Mouse (Mus musculus): ENCODE data around the gene Sbno2. TPM values are rescaled to one million over a fixed set of nuclear protein-coding genes. Genes with fewer than 3 reads are reported as not detected.

The Sbno2 gene
- polyA plus RNA-seq, 1 experiment from 2014 or later: 8.7 TPM

DNA sequence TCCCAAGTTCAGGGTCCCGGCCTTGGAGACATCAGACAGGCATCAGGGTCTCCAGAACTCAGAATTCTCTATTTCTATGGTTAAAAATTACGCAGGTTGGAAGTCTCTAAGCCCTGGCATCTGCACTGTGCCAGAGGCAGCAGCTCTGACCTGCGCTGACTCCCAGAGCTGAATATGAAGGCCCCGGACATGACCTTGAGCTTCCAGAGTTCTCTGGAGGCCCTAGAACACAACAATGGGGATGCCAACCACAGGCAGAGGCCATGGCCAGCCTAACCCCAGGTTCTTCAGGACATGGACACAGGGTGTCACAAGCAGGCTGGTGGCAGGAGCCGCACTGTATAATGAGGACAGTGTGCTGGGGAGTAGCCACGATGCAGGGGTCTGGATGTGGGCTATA lies 11.3 kb downstream of the Sbno2 start:
- H3K4me3 ChIP-seq (ENCODE audit: low read depth, low read length): no peak overlapping the region
- H3K9me3 ChIP-seq (ENCODE audit: low read length): no peaks in the 10 kb centered on the region
- peaks cover 4% of the 10 kb centered on the region; the same call in 1 of the 2 replicates for H3K36me3 ChIP-seq (replicated peaks; ENCODE audit: insufficient read depth, low read length)
- H3K4me1 ChIP-seq (ENCODE audit: insufficient read depth): peaks cover 52% of the 10 kb centered on the region
- H3K4me2 ChIP-seq (ENCODE audit: low read depth, low read length): no peak overlapping the region
- ATAC-seq: peak; percentile 38; the same call in 1 of the 2 replicates
- TF ChIP-seq CTCF (IDR thresholded peaks at IDR 0.05; ENCODE audit: low read depth): no peak
- TF ChIP-seq EP300 (IDR thresholded peaks at IDR 0.05; ENCODE audit: low read depth): no peak
- 91% methylated on average over 6 of the region's 6 CpGs for WGBS (ENCODE audit: insufficient replicate concordance)
- DNase-seq: no peak
- no peaks in the 10 kb centered on the region for H3K27me3 ChIP-seq (ENCODE audit: insufficient read depth, low read length)
- H3K9ac ChIP-seq (replicated peaks): peak overlapping the region; percentile 16; the same call in 1 of the 2 replicates
- H3K27ac ChIP-seq (ENCODE audit: low read depth): no peak overlapping the region

DNA sequence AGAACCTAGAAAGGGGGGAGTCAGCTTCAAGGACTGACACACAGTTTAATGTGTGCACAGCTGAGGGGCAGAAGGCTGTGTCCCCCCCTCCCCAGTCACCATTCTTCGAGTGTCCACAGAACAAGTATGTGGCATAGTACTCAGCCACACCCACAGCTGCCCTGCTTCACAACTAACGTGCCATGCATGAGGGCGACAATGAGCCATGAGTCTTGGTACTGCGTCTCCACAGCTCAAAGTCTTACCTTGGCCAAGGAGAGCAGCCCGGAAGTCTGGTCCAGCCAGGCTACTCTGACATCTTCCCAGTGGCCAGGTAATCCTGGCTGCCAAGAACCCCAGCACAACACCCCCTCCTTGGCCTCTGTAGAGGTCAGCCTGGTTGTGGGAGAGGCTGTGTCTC lies 12.7 kb downstream of the Sbno2 start:
- H3K9me3 ChIP-seq (ENCODE audit: low read length): no peaks in the 10 kb centered on the region
- DNase-seq (no peak), ATAC-seq (no peak)
- no peak overlapping the region for H3K27ac ChIP-seq (ENCODE audit: low read depth)
- no peak overlapping the region for H3K9ac ChIP-seq (replicated peaks)
- peaks cover 41% of the 10 kb centered on the region for H3K4me1 ChIP-seq (ENCODE audit: insufficient read depth)
- peaks cover 4% of the 10 kb centered on the region; the same call in 1 of the 2 replicates for H3K36me3 ChIP-seq (replicated peaks; ENCODE audit: insufficient read depth, low read length)
- H3K4me2 ChIP-seq (ENCODE audit: low read depth, low read length): no peak overlapping the region
- no peaks in the 10 kb centered on the region for H3K27me3 ChIP-seq (ENCODE audit: insufficient read depth, low read length)
- WGBS (ENCODE audit: insufficient replicate concordance): 77% methylated on average over 5 of the region's 5 CpGs
- TF ChIP-seq EP300 (IDR thresholded peaks at IDR 0.05; ENCODE audit: low read depth) (no peak), CTCF (IDR thresholded peaks at IDR 0.05; ENCODE audit: low read depth) (no peak)
- H3K4me3 ChIP-seq (ENCODE audit: low read depth, low read length): no peak overlapping the region

DNA sequence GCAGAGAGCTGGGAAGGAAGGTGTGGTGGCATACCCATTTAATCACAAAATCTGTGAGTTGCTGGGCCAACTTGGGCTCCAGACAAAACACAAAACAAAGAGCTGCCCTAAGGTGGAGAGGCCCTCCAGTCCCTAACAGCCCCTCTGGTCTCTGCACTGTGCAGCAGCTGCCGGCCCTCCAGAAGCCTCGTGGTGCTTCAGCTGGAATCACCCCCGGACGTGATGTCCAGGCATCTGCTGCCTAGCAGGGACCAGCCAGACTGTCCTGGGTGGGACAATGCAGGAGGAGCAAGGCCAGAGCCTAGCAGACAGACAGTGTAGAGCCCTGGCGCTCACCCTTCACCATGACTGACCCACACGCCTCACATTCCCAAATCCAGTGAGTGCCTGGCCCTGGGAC lies 13.8 kb downstream of the Sbno2 start:
- no peak for ATAC-seq

DNA sequence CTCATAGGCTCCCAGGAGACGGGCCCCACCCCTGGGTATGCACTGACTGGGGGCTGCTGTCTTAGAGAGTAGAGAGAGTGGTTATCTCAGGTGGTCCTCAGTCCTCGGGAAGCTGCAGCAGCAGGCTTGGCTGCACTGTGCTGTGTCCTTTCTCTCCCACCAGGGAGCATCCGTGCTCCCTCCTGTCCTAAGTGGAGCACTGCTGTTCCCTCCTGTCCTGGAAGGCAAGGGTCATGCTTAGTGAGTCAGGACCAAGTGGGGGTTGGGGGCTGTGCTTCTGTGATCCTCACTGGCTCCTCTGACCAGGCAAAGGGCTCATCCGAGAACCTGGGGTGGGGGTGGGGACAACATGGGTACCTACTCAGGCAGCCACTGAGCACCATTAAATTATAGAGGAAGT lies 16.2 kb downstream of the Sbno2 start:
- H3K4me1 ChIP-seq (ENCODE audit: insufficient read depth): peaks cover 23% of the 10 kb centered on the region
- no peak overlapping the region for H3K27ac ChIP-seq (ENCODE audit: low read depth)
- no peaks in the 10 kb centered on the region for H3K27me3 ChIP-seq (ENCODE audit: insufficient read depth, low read length)
- H3K9ac ChIP-seq (replicated peaks): no peak overlapping the region
- ATAC-seq: peak; percentile 40; the same call in 1 of the 2 replicates
- DNase-seq: no peak
- no peak overlapping the region for H3K4me3 ChIP-seq (ENCODE audit: low read depth, low read length)
- TF ChIP-seq CTCF (IDR thresholded peaks at IDR 0.05; ENCODE audit: low read depth): peak; percentile 49
- no peak for TF ChIP-seq EP300 (IDR thresholded peaks at IDR 0.05; ENCODE audit: low read depth)
- peaks cover 18% of the 10 kb centered on the region for H3K36me3 ChIP-seq (replicated peaks; ENCODE audit: insufficient read depth, low read length)
- H3K9me3 ChIP-seq (ENCODE audit: low read length): no peaks in the 10 kb centered on the region
- H3K4me2 ChIP-seq (ENCODE audit: low read depth, low read length): no peak overlapping the region
- WGBS (ENCODE audit: insufficient replicate concordance): 61% methylated on average over 4 of the region's 4 CpGs

More for the DNA sequence above, 13.8 kb downstream of the Sbno2 start:
- H3K9ac ChIP-seq (replicated peaks): no peak overlapping the region
- H3K36me3 ChIP-seq (replicated peaks; ENCODE audit: insufficient read depth, low read length): peaks cover 3% of the 10 kb centered on the region; the same call in 1 of the 2 replicates
- H3K9me3 ChIP-seq (ENCODE audit: low read length): no peaks in the 10 kb centered on the region
- no peaks in the 10 kb centered on the region for H3K27me3 ChIP-seq (ENCODE audit: insufficient read depth, low read length)
- H3K4me1 ChIP-seq (ENCODE audit: insufficient read depth): peaks cover 38% of the 10 kb centered on the region
- TF ChIP-seq EP300 (IDR thresholded peaks at IDR 0.05; ENCODE audit: low read depth) (no peak), CTCF (IDR thresholded peaks at IDR 0.05; ENCODE audit: low read depth) (no peak)
- no peak overlapping the region for H3K4me2 ChIP-seq (ENCODE audit: low read depth, low read length)
- H3K4me3 ChIP-seq (ENCODE audit: low read depth, low read length): no peak overlapping the region
- DNase-seq: no peak
- H3K27ac ChIP-seq (ENCODE audit: low read depth): no peak overlapping the region
- WGBS (ENCODE audit: insufficient replicate concordance): 85% methylated on average over 6 of the region's 6 CpGs

DNA sequence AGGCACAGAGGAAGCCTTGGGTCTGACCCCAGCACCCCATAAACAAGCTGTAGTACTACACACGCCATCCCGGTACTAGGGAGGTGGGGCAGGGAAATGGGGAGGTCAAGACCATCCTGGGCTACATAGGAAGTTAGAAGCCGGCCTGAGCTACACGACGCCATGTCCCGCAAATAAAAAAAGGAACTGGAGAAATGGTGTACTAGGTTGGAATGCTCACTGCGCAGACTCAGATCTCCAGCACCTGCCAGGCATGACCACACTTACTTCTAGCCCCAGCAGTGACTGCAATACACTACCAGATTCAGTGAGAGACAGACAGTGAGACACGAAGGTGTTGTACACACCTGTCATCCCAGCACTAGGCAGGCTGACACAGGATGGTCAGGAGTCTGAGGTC lies 17.9 kb downstream of the Sbno2 start:
- Histone ChIP-seq H3K27me3 (ENCODE audit: insufficient read depth, low read length) (no peaks in the 10 kb centered on the region), H3K9ac (replicated peaks) (no peak overlapping the region), H3K4me1 (ENCODE audit: insufficient read depth) (peaks cover 20% of the 10 kb centered on the region), H3K4me2 (ENCODE audit: low read depth, low read length) (no peak overlapping the region), H3K4me3 (ENCODE audit: low read depth, low read length) (no peak overlapping the region), H3K36me3 (replicated peaks; ENCODE audit: insufficient read depth, low read length) (peaks cover 34% of the 10 kb centered on the region), H3K27ac (ENCODE audit: low read depth) (peak overlapping the region; percentile 76), H3K9me3 (ENCODE audit: low read length) (no peaks in the 10 kb centered on the region)
- DNase-seq (no peak), ATAC-seq (no peak)
- WGBS (ENCODE audit: insufficient replicate concordance): 54% methylated on average over 8 of the region's 8 CpGs
- TF ChIP-seq CTCF (IDR thresholded peaks at IDR 0.05; ENCODE audit: low read depth) (no peak), EP300 (IDR thresholded peaks at IDR 0.05; ENCODE audit: low read depth) (no peak)

DNA sequence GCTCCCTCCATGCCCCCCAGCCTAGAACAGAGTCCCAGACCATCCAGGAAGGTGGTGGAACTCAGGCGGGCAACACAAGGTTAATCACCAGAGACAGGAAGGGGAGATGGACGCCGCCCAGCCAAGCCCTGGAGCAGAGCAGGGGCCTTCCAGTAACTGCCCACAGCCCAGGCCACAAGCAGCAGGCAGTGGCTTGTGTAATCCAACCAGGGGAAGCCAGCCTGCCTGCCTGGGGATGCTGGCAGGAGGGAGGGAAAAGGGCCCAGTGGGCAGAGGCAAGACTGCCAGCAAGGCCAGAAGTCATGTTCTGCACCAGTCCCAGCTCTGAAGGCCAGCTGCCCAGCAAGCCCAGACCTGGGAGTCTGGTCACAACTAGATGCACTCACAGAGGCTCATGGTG lies 18.5 kb downstream of the Sbno2 start:
- no peak overlapping the region for H3K4me3 ChIP-seq (ENCODE audit: low read depth, low read length)
- TF ChIP-seq CTCF (IDR thresholded peaks at IDR 0.05; ENCODE audit: low read depth) (no peak), EP300 (IDR thresholded peaks at IDR 0.05; ENCODE audit: low read depth) (no peak)
- H3K4me1 ChIP-seq (ENCODE audit: insufficient read depth): peaks cover 24% of the 10 kb centered on the region
- peak overlapping the region; percentile 54 for H3K4me2 ChIP-seq (ENCODE audit: low read depth, low read length)
- 45% methylated on average over 3 of the region's 3 CpGs for WGBS (ENCODE audit: insufficient replicate concordance)
- peak overlapping the region; percentile 34; the same call in 1 of the 2 replicates for H3K9ac ChIP-seq (replicated peaks)
- no peaks in the 10 kb centered on the region for H3K9me3 ChIP-seq (ENCODE audit: low read length)
- H3K36me3 ChIP-seq (replicated peaks; ENCODE audit: insufficient read depth, low read length): peaks cover 41% of the 10 kb centered on the region
- ATAC-seq (peak; percentile 42), DNase-seq (peak; percentile 57)
- H3K27ac ChIP-seq (ENCODE audit: low read depth): peak overlapping the region; percentile 76
- H3K27me3 ChIP-seq (ENCODE audit: insufficient read depth, low read length): no peaks in the 10 kb centered on the region
